In the genomic region with DNA sequence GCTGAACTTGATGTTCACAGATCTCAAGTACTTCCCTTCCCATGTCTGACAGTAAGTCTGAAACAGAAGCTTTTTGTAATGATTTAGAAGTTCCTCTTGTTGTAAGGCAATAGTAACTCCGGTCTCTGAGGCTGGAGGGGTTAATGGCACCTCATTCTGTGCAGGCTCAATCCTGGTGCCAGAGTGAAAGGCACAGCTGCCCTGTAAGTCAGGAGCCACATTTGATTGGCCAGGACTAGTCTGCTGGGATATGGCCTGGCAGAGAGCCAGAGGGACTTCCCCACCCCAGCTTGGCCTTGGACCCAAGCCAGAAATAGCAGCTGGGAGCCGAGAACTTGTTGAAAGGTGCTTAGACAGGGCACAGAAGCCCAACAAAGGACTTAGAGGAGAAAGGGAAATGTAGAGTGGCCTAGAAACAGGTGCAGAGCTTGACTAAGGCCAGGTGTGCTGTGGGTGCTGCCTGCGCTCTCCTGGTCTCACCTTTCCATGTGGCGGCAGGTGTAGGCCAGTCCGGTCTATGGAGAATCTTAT, we compare ENCODE assay signal across 8 mouse cellular contexts. TPM values are rescaled to one million over a fixed set of nuclear protein-coding genes. Genes with fewer than 3 reads are reported as not detected.
DNase-seq lines count a peak whose midpoint lies in the region; ATAC-seq and TF ChIP-seq lines count a peak whose summit lies in the region.

No protein-coding gene starts in this region.

- DNase-seq in embryo, embryonic 11.5 days (ENCODE audit: low read depth, low spot score): peak; percentile 66
- DNase-seq in embryo, embryonic 10.5 days (ENCODE audit: low spot score): no peak
- peak; percentile 89 to 92 for DNase-seq in heart, adult 18-20 months
- peak; percentile 93 for DNase-seq in kidney, adult 2 months
- peak; percentile 89 for DNase-seq in limb, embryonic 14.5 days (ENCODE audit: low spot score)
- peak; percentile 21 to 55 for DNase-seq in monocyte, adult 2 months (ENCODE audit: low read depth in 1 of 2, low spot score in 2 of 2)
- peak; percentile 60 to 73 for DNase-seq in spleen, postnatal 4 days (ENCODE audit: low spot score in 2 of 2)

- H3K4me1 ChIP-seq in kidney, adult 2 months (ENCODE audit: control insufficient read depth, insufficient read depth, low read length): peaks cover 12% of the 10 kb centered on the region
- H3K4me1 ChIP-seq in limb, embryonic 14.5 days (ENCODE audit: control insufficient read depth, insufficient read depth, low read length): peaks cover 14% of the 10 kb centered on the region

- H3K36me3 ChIP-seq in kidney, adult 2 months (ENCODE audit: control insufficient read depth, insufficient read depth, low read length): peaks cover 7% of the 10 kb centered on the region
- peaks cover 82% of the 10 kb centered on the region for H3K36me3 ChIP-seq in limb, embryonic 14.5 days (ENCODE audit: control insufficient read depth, insufficient read depth, low read length)

- TF ChIP-seq POLR2A in kidney, adult 2 months (IDR thresholded peaks at IDR 0.05; ENCODE audit: low read depth, low read length): no peak
- no peak for TF ChIP-seq POLR2A in limb, embryonic 14.5 days (IDR thresholded peaks at IDR 0.05; ENCODE audit: borderline replicate concordance, extremely low read depth, insufficient read depth, insufficient read length)

- H3K4me3 ChIP-seq in kidney, adult 2 months (ENCODE audit: insufficient read depth, low read depth, low read length): no peak overlapping the region
- H3K4me3 ChIP-seq in limb, embryonic 14.5 days (replicated peaks; ENCODE audit: low read length): no peak overlapping the region

- peak; percentile 79 for ATAC-seq in common myeloid progenitor, adult 5-6 weeks (replicated peaks; ENCODE audit: low read depth, poor library complexity, severe bottlenecking)
- ATAC-seq in limb, embryonic 14.5 days (ENCODE audit: low FRiP score, low read depth): peak; percentile 93

- no peak for TF ChIP-seq CTCF in kidney, adult 2 months (conservative IDR thresholded peaks at IDR 0.05; ENCODE audit: insufficient read depth, insufficient read length, low read depth, low read length)

- WGBS in kidney, adult 2 months: 39% methylated on average over 5 of the region's 5 CpGs
- WGBS in limb, embryonic 14.5 days: 33% methylated on average over 5 of the region's 5 CpGs

- H3K4me2 ChIP-seq in limb, embryonic 14.5 days (replicated peaks; ENCODE audit: low read depth, low read length, severe bottlenecking): no peak overlapping the region

- no peak overlapping the region for H3K9ac ChIP-seq in limb, embryonic 14.5 days (ENCODE audit: low read depth, low read length, severe bottlenecking)

- H3K27me3 ChIP-seq in kidney, adult 2 months (replicated peaks; ENCODE audit: control insufficient read depth, insufficient read depth, low read length): no peaks in the 10 kb centered on the region
- no peaks in the 10 kb centered on the region for H3K27me3 ChIP-seq in limb, embryonic 14.5 days (ENCODE audit: control insufficient read depth, insufficient read depth, low read length)

- no peaks in the 10 kb centered on the region for H3K9me3 ChIP-seq in limb, embryonic 14.5 days (ENCODE audit: control insufficient read depth, low read length)

- H3K27ac ChIP-seq in kidney, adult 2 months (ENCODE audit: insufficient read depth, low read depth, low read length): no peak overlapping the region
- H3K27ac ChIP-seq in limb, embryonic 14.5 days (replicated peaks; ENCODE audit: low read depth, low read length): no peak overlapping the region

RNA-seq across cellular contexts. Expression of a gene that starts 34.3 kb away (rescaled TPM):
- 26.4 and 39.4 TPM in 2 replicates for total RNA-seq in common myeloid progenitor, adult 5-6 weeks (2017)
- 1 to 10 TPM; 4.9 to 5.5 TPM for total RNA-seq in heart, adult 18-20 months (2021)
- 4.7 and 5.1 TPM in 2 replicates for polyA plus RNA-seq in kidney, adult 2 months (2012; rRNA removed)
- polyA plus RNA-seq in limb, embryonic 14.5 days (2012; rRNA removed): 13.7 and 15.0 TPM in 2 replicates
- polyA plus RNA-seq in limb, embryonic 14.5 days (2014; fragmentation: Nextera tagmentation; extraction: Ambion mirVana): 18.9 and 20.1 TPM in 2 replicates

RNA-seq across cellular contexts. Expression of a gene that starts 54.2 kb away (rescaled TPM):
- total RNA-seq in common myeloid progenitor, adult 5-6 weeks (2017): not detected in 2 replicates
- not detected for total RNA-seq in heart, adult 18-20 months (2021)
- 0.03 and 0.14 TPM in 2 replicates for polyA plus RNA-seq in kidney, adult 2 months (2012; rRNA removed)
- 1.5 and 1.9 TPM in 2 replicates for polyA plus RNA-seq in limb, embryonic 14.5 days (2012; rRNA removed)
- 0.93 and 1.3 TPM in 2 replicates for polyA plus RNA-seq in limb, embryonic 14.5 days (2014; fragmentation: Nextera tagmentation; extraction: Ambion mirVana)

RNA-seq across cellular contexts. Expression of a gene that starts 55.3 kb away (rescaled TPM):
- 1.5 and 3.7 TPM in 2 replicates for total RNA-seq in common myeloid progenitor, adult 5-6 weeks (2017)
- total RNA-seq in heart, adult 18-20 months (2021): under 1 TPM; 0.25 to 0.87 TPM
- 1.5 and 1.6 TPM in 2 replicates for polyA plus RNA-seq in kidney, adult 2 months (2012; rRNA removed)
- polyA plus RNA-seq in limb, embryonic 14.5 days (2012; rRNA removed): 24.6 and 26.2 TPM in 2 replicates
- 39.2 and 41.1 TPM in 2 replicates for polyA plus RNA-seq in limb, embryonic 14.5 days (2014; fragmentation: Nextera tagmentation; extraction: Ambion mirVana)
